Comparison of ENCODE assay signal across 14 mouse cellular contexts in the genomic region with DNA sequence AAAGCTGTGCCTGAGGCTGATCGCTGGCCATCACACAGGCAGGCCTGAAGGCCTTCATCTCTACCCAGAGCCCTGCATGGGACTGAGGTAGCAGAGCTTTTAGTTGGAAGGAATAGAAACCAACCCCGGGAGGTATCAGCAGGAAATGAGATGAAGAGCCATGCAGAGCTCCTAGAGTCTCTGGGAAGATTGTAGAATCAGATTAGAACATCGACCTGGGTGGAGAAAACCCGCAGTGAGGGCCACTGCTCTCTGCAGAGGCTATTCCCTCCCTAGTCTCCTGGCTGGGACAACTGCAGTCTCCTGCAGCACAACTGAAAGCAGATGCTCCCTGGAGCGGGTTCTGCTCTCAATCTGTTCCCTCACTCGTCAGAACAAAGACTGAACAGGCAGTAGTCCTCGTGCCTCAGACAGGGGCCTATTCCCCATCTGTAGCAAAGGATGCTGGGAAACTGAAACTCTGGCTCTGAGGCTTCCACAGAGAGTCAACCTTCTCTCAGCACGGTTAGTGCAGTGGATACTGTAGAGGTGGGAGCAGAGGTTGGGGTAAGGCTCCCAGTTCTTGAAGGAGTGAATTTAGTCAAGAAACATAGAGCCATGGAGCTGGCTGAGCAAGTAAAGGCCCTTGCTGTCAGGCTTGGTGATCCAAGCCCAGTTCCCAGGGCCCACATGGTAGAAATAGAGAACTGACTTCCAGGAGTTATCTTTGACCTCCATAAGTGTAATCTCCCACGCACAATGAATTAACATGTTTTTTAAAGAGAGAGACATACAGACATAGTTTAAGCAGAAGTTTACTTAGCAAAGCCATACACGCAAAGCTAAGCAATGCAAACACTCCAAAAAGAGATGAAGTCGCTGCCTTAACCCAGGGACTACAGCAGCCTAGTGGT. TPM values are rescaled to one million over a fixed set of nuclear protein-coding genes. Genes with fewer than 3 reads are reported as not detected.
DNase-seq lines count a peak whose midpoint lies in the region; ATAC-seq and TF ChIP-seq lines count a peak whose summit lies in the region.
"Had no signal": no experiment of that assay in that cellular context is flagged by ENCODE, and none has a peak within 500 bp of the region (broad histone marks: within the 10 kb centered on the region; RNA-seq: fewer than 3 reads in every experiment).

No protein-coding gene starts in this region.

- no peaks in the 10 kb centered on the region for H3K9me3 ChIP-seq in liver, embryonic 12.5 days (replicated peaks)
- H3K9me3 ChIP-seq in liver, postnatal 0 days (ENCODE audit: low read length), result no peaks in the 10 kb centered on the region
- H3K9me3 ChIP-seq in embryonic facial prominence, embryonic 11.5 days (replicated peaks; ENCODE audit: control insufficient read depth, low read length), result no peaks in the 10 kb centered on the region
- no peaks in the 10 kb centered on the region for H3K9me3 ChIP-seq in limb, embryonic 15.5 days
- H3K9me3 ChIP-seq: megakaryocyte, embryonic 14.5 days had no signal

- H3K27ac ChIP-seq in cerebellum, adult 2 months (ENCODE audit: insufficient read depth, low read length), result peak overlapping the region; percentile 76
- H3K27ac ChIP-seq in liver, embryonic 12.5 days, result peak overlapping the region; percentile 18
- H3K27ac ChIP-seq in liver, postnatal 0 days (ENCODE audit: low read depth), result no peak overlapping the region
- peak overlapping the region; percentile 5; the same call in 1 of the 2 replicates for H3K27ac ChIP-seq in embryonic facial prominence, embryonic 11.5 days (replicated peaks; ENCODE audit: low read depth, low read length)
- peak overlapping the region; percentile 30; the same call in 1 of the 2 replicates for H3K27ac ChIP-seq in limb, embryonic 15.5 days
- H3K27ac ChIP-seq: kidney, postnatal 0 days had no signal

- no peak for ATAC-seq in cerebellum, adult (ENCODE audit: insufficient number of reproducible peaks, low FRiP score, low TSS enrichment)
- peak; percentile 46; the same call in 1 of the 2 replicates for ATAC-seq in liver, embryonic 12.5 days
- ATAC-seq in liver, postnatal 0 days, result no peak
- ATAC-seq in embryonic facial prominence, embryonic 11.5 days (replicated peaks; ENCODE audit: insufficient number of reproducible peaks, low FRiP score, low TSS enrichment, low read depth), result no peak
- ATAC-seq in limb, embryonic 15.5 days (ENCODE audit: insufficient number of reproducible peaks, low FRiP score, low TSS enrichment, low read depth), result no peak
- ATAC-seq: forebrain, postnatal 0 days; Patski had no signal

- no peaks in the 10 kb centered on the region for H3K27me3 ChIP-seq in cerebellum, adult 2 months (ENCODE audit: control insufficient read depth, insufficient read depth, low read length)
- H3K27me3 ChIP-seq in liver, embryonic 12.5 days (replicated peaks), result no peaks in the 10 kb centered on the region
- H3K27me3 ChIP-seq in liver, postnatal 0 days (ENCODE audit: insufficient read depth, low read length), result no peaks in the 10 kb centered on the region
- H3K27me3 ChIP-seq in embryonic facial prominence, embryonic 11.5 days (ENCODE audit: control insufficient read depth, insufficient read depth, low read length), result no peaks in the 10 kb centered on the region
- no peaks in the 10 kb centered on the region for H3K27me3 ChIP-seq in limb, embryonic 15.5 days
- H3K27me3 ChIP-seq: Patski had no signal

- DNase-seq in cerebellum, adult 2 months, result peak in 1 of 2 experiments; percentile 29
- DNase-seq in liver, postnatal 0 days, result no peak
- DNase-seq in embryonic facial prominence, embryonic 11.5 days (ENCODE audit: low spot score), result no peak
- no peak for DNase-seq in B cell, adult 2 months
- DNase-seq in kidney, postnatal 10 days, result no peak
- DNase-seq: adrenal gland, postnatal 36 days; forebrain, postnatal 0 days; left cerebral cortex, postnatal 4 days had no signal

- no peaks in the 10 kb centered on the region for H3K36me3 ChIP-seq in liver, embryonic 12.5 days
- no peaks in the 10 kb centered on the region for H3K36me3 ChIP-seq in liver, postnatal 0 days (replicated peaks; ENCODE audit: insufficient read depth, low read length)
- H3K36me3 ChIP-seq in embryonic facial prominence, embryonic 11.5 days (replicated peaks; ENCODE audit: control insufficient read depth, insufficient read depth, low read depth, low read length), result no peaks in the 10 kb centered on the region
- no peaks in the 10 kb centered on the region for H3K36me3 ChIP-seq in limb, embryonic 15.5 days

- TF ChIP-seq EP300 in liver, postnatal 0 days (IDR thresholded peaks at IDR 0.05; ENCODE audit: low read depth), result no peak

- H3K4me1 ChIP-seq in cerebellum, adult 2 months (ENCODE audit: control insufficient read depth, insufficient read depth, low read length), result peaks cover 34% of the 10 kb centered on the region
- peaks cover 32% of the 10 kb centered on the region for H3K4me1 ChIP-seq in liver, embryonic 12.5 days
- peaks cover 15% of the 10 kb centered on the region; the same call in 1 of the 2 replicates for H3K4me1 ChIP-seq in liver, postnatal 0 days (ENCODE audit: insufficient read depth)
- no peaks in the 10 kb centered on the region for H3K4me1 ChIP-seq in embryonic facial prominence, embryonic 11.5 days (ENCODE audit: control insufficient read depth, insufficient read depth, low read length)
- H3K4me1 ChIP-seq in limb, embryonic 15.5 days, result peaks cover 7% of the 10 kb centered on the region

- peak overlapping the region; percentile 45; the same call in 1 of the 2 replicates for H3K9ac ChIP-seq in liver, embryonic 12.5 days
- H3K9ac ChIP-seq in liver, postnatal 0 days (replicated peaks), result no peak overlapping the region
- no peak overlapping the region; the same call in 1 of the 2 replicates for H3K9ac ChIP-seq in embryonic facial prominence, embryonic 11.5 days (replicated peaks; ENCODE audit: low read length)
- no peak overlapping the region for H3K9ac ChIP-seq in limb, embryonic 15.5 days
- H3K9ac ChIP-seq: forebrain, postnatal 0 days had no signal

- no peak for TF ChIP-seq POLR2A in cerebellum, adult 2 months (IDR thresholded peaks at IDR 0.05; ENCODE audit: borderline replicate concordance, insufficient read depth, low read length)

- 40% methylated on average over 11 of the region's 11 CpGs for WGBS in cerebellum, adult 2 months
- 41% methylated on average over 11 of the region's 11 CpGs for WGBS in liver, embryonic 12.5 days (ENCODE audit: insufficient replicate concordance)
- 56% methylated on average over 11 of the region's 11 CpGs for WGBS in liver, postnatal 0 days (ENCODE audit: insufficient replicate concordance)
- WGBS in embryonic facial prominence, embryonic 11.5 days, result 46% methylated on average over 11 of the region's 11 CpGs
- 50% methylated on average over 11 of the region's 11 CpGs for WGBS in limb, embryonic 15.5 days

- TF ChIP-seq CTCF in cerebellum, adult 2 months (IDR thresholded peaks at IDR 0.05; ENCODE audit: borderline replicate concordance, insufficient read depth, low read depth, low read length), result no peak
- no peak for TF ChIP-seq CTCF in liver, postnatal 0 days (IDR thresholded peaks at IDR 0.05; ENCODE audit: low read depth)

- H3K4me2 ChIP-seq in liver, embryonic 12.5 days, result 0 out of 2 replicates have a peak overlapping the region, but pooled peaks have one; percentile 9
- no peak overlapping the region for H3K4me2 ChIP-seq in liver, postnatal 0 days (ENCODE audit: low read depth, low read length)
- no peak overlapping the region for H3K4me2 ChIP-seq in embryonic facial prominence, embryonic 11.5 days (ENCODE audit: low read depth, low read length)
- no peak overlapping the region for H3K4me2 ChIP-seq in limb, embryonic 15.5 days

- H3K4me3 ChIP-seq in cerebellum, adult 2 months (replicated peaks; ENCODE audit: insufficient read depth, low read depth, low read length), result no peak overlapping the region
- no peak overlapping the region for H3K4me3 ChIP-seq in liver, embryonic 12.5 days
- H3K4me3 ChIP-seq in liver, postnatal 0 days (ENCODE audit: low read depth, low read length), result no peak overlapping the region
- H3K4me3 ChIP-seq in embryonic facial prominence, embryonic 11.5 days (ENCODE audit: low read depth, low read length), result no peak overlapping the region
- no peak overlapping the region for H3K4me3 ChIP-seq in limb, embryonic 15.5 days
- H3K4me3 ChIP-seq: megakaryocyte, embryonic 14.5 days had no signal

RNA-seq across cellular contexts. Expression of a gene that starts 13.9 kb away (rescaled TPM):
- 3.3 and 4.2 TPM in 2 replicates for polyA plus RNA-seq in cerebellum, adult 2 months (2012; rRNA removed)
- polyA plus RNA-seq in liver, embryonic 12.5 days (2016; fragmentation: Nextera tagmentation; extraction: Ambion mirVana), result 0.72 and 0.98 TPM in 2 replicates
- polyA plus RNA-seq in liver, postnatal 0 days (2015; fragmentation: Nextera tagmentation; extraction: Ambion mirVana), result 1.1 and 1.4 TPM in 2 replicates
- 1.2 and 1.5 TPM in 2 replicates for polyA plus RNA-seq in embryonic facial prominence, embryonic 11.5 days (2014; fragmentation: Nextera tagmentation; extraction: Ambion mirVana)
- polyA plus RNA-seq in limb, embryonic 15.5 days (2015; fragmentation: Nextera tagmentation; extraction: Ambion mirVana), result 4.8 and 5.7 TPM in 2 replicates

RNA-seq across cellular contexts. Expression of a gene that starts 14.2 kb away (rescaled TPM):
- polyA plus RNA-seq in cerebellum, adult 2 months (2012; rRNA removed), result 31.2 and 35.3 TPM in 2 replicates
- 3.3 and 3.6 TPM in 2 replicates for polyA plus RNA-seq in liver, embryonic 12.5 days (2016; fragmentation: Nextera tagmentation; extraction: Ambion mirVana)
- polyA plus RNA-seq in liver, postnatal 0 days (2015; fragmentation: Nextera tagmentation; extraction: Ambion mirVana), result 2.8 and 3.6 TPM in 2 replicates
- polyA plus RNA-seq in embryonic facial prominence, embryonic 11.5 days (2014; fragmentation: Nextera tagmentation; extraction: Ambion mirVana), result 3.6 and 4.3 TPM in 2 replicates
- 10.8 and 12.9 TPM in 2 replicates for polyA plus RNA-seq in limb, embryonic 15.5 days (2015; fragmentation: Nextera tagmentation; extraction: Ambion mirVana)

RNA-seq across cellular contexts. Expression of a gene that starts 24.2 kb away (rescaled TPM):
- polyA plus RNA-seq in cerebellum, adult 2 months (2012; rRNA removed), result 4.8 and 4.9 TPM in 2 replicates
- polyA plus RNA-seq in liver, embryonic 12.5 days (2016; fragmentation: Nextera tagmentation; extraction: Ambion mirVana), result 0.14 and 0.23 TPM in 2 replicates
- polyA plus RNA-seq in liver, postnatal 0 days (2015; fragmentation: Nextera tagmentation; extraction: Ambion mirVana), result 0.46 and 0.83 TPM in 2 replicates
- 0.24 and 0.42 TPM in 2 replicates for polyA plus RNA-seq in embryonic facial prominence, embryonic 11.5 days (2014; fragmentation: Nextera tagmentation; extraction: Ambion mirVana)
- polyA plus RNA-seq in limb, embryonic 15.5 days (2015; fragmentation: Nextera tagmentation; extraction: Ambion mirVana), result 0.73 and 0.87 TPM in 2 replicates

RNA-seq across cellular contexts. Expression of a gene that starts 27.9 kb away (rescaled TPM):
- 110 and 152 TPM in 2 replicates for polyA plus RNA-seq in cerebellum, adult 2 months (2012; rRNA removed)
- 53.8 and 56.2 TPM in 2 replicates for polyA plus RNA-seq in liver, embryonic 12.5 days (2016; fragmentation: Nextera tagmentation; extraction: Ambion mirVana)
- 14.5 and 15.2 TPM in 2 replicates for polyA plus RNA-seq in liver, postnatal 0 days (2015; fragmentation: Nextera tagmentation; extraction: Ambion mirVana)
- 106 and 108 TPM in 2 replicates for polyA plus RNA-seq in embryonic facial prominence, embryonic 11.5 days (2014; fragmentation: Nextera tagmentation; extraction: Ambion mirVana)
- polyA plus RNA-seq in limb, embryonic 15.5 days (2015; fragmentation: Nextera tagmentation; extraction: Ambion mirVana), result 87.5 and 87.9 TPM in 2 replicates

RNA-seq across cellular contexts. Expression of a gene that starts 37.6 kb away (rescaled TPM):
- 316 and 321 TPM in 2 replicates for polyA plus RNA-seq in cerebellum, adult 2 months (2012; rRNA removed)
- polyA plus RNA-seq in liver, embryonic 12.5 days (2016; fragmentation: Nextera tagmentation; extraction: Ambion mirVana), result 393 and 408 TPM in 2 replicates
- 199 and 203 TPM in 2 replicates for polyA plus RNA-seq in liver, postnatal 0 days (2015; fragmentation: Nextera tagmentation; extraction: Ambion mirVana)
- 959 and 1,000 TPM in 2 replicates for polyA plus RNA-seq in embryonic facial prominence, embryonic 11.5 days (2014; fragmentation: Nextera tagmentation; extraction: Ambion mirVana)
- 443 and 469 TPM in 2 replicates for polyA plus RNA-seq in limb, embryonic 15.5 days (2015; fragmentation: Nextera tagmentation; extraction: Ambion mirVana)
